Mouse (Mus musculus) cerebellum, adult 18-20 months (tissue): Measurements from ENCODE around the gene Rab1b.
"Not testable (repeated sequence)": the region's sequence is repeated elsewhere in the genome, so short reads cannot be mapped to it uniquely, and the experiment has no call there.

Experiments
- DNase-seq, 2 experiments: peaks; one replicate each; pipeline ENCODE4 v3.0.0; 2021

Gene Rab1b

DNA sequence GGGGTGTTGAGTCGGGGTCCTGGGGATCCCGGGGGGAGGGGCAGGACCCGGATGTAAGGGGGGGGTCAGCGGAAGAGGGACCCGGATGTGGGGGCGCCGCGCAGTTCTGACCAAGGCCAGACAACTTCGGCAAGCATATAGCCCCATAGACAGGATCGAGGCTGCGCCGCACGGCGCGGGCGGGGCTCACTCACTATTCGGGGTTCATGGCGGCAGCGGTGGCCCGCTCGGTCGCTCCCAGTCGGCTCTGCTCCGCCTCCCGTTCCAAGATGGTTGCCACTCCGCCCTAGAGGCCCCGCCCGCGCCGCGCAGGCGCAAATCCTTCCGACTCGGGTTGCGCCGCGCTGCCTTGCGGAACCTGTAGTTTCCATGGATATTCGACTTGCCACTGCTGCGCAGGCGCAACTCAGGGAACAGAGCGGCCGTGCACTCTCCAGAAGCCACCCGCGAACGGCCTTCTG is at the start of gene Rab1b:
Gene Rab1b, minus strand, starts transcription at position 342 of the 461 bp plus-strand sequence.
- DNase-seq, result peak; percentile 98 to 99

- DNase-seq, result no peak
These were observed 45.4 kb upstream of the Rab1b start for GRCm38 (mm10) chr19:5152261-5152660.

- peak; percentile 26 to 40 for DNase-seq
These were observed 44.9 kb upstream of the Rab1b start for GRCm38 (mm10) chr19:5151741-5152140.

DNA sequence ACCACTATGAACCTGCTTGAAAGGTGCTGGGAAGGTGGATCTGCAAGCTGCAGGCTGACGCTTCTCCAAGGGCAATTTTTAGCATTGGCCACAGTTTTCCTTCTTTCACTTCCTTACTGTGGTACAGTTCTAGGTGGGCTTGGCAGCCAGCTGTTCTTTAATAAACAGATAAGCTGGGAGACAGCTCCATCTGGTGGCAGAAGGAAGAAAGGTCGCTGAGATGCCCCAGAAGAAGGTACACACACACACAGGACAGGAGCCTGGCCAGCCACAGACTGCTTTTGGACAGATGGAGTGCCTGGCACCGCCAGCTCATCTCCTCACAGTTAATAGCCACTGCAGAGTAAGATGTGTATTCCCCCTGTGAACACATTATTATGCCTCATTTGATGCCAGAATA is 44.5 kb upstream of the Rab1b start:
- peak; percentile 87 to 88 for DNase-seq

- peak; percentile 56 to 58 for DNase-seq
These were observed 43.5 kb upstream of the Rab1b start for GRCm38 (mm10) chr19:5150358-5150757.

- not testable (repeated sequence) for DNase-seq
These were observed 42.2 kb upstream of the Rab1b start for GRCm38 (mm10) chr19:5149041-5149440.

DNA sequence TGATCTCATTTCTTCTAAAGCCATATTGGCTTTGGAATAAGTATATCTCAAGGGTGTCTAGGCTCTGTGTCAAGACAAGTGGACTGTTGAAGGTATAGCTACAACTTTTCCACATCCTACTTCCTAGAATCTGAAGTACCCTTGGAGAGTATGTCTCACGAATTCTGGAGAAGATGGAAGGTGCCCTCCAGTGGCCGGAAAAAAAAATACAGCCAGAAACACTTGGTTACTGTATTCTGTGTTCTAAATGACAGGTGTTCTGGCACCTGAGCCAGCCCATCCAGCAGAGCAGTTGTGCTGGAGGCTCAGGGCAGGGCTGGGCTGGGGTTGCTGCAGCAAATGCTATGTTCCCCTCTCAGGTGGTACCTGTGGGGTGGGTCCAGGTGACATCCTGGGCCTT is 32.8 kb upstream of the Rab1b start:
- DNase-seq, result peak; percentile 82 to 86

GRCm38 (mm10) chr19:5131237-5131636 is 24.4 kb upstream of the Rab1b start:
- no peak for DNase-seq

- no peak for DNase-seq
These were observed 22.9 kb upstream of the Rab1b start for GRCm38 (mm10) chr19:5129770-5130169.

DNA sequence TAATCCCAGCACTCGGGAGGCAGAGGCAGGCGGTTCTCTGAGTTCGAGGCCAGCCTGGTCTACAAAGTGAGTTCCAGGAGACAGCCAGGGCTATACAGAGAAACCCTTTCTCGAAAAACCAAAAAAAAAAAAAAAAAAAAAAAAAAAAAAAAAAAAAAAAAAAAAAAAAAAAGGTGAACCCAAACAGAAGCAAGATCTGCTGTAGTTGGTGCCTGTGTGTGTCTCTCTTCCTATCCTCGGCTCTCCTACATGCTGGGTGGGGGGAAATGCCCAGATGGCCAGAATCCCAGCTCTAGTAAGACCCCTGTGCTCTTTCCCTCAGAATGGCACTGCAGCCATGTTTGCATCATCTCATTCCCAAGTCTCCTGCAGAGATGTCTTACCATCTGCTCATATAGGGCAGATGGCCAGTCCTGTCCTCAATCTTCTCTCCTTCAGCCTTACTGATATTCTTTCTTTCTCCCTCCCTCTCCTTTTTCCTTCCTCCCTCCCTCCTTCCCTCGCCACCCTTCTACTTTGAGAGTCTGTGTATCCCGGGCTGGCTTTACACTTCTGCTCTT is 17.3 kb upstream of the Rab1b start:
- DNase-seq, result peak; percentile 62 to 66

- DNase-seq, result no peak
These were observed 16.4 kb upstream of the Rab1b start for GRCm38 (mm10) chr19:5123241-5123640.

DNA sequence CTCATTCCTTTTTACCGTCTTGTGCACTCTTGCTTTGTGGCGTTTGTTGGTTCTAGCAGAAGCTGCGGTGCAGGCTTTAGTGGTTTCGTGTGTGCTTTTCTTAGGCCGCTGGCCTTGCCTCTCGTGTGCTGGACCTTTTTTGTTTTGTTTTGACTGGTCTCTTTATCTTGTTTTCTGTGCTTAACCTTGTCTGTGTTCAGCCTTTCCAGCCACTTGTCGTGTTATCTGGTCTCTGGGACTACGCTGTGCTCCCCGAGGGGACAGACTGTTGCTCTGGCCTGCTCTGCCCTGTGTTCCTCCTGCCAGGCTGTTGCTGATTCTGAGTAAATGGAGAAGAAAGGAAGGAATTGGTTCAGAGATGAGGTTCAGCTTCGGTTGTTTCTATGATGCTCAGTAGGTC is 15.6 kb upstream of the Rab1b start:
- no peak for DNase-seq

DNA sequence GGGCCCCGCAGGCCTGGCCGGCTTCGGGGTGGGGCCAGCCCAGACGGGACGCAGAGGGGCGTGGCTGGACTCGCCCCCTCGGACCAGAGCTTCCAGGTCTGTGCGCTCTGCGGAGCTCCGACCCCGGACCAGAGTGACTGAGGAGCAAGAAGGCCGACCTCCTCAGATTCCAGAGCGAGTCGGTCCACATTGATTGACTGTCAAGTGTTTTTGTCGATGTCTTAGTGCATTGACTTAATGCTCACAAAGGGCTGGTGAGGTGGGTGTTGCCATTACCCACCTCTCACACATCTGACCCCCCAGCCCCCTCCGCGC is 11.5 kb upstream of the Rab1b start, which contains the start of gene Klc2:
Gene Klc2, minus strand, starts transcription at position 177 of the 315 bp plus-strand sequence.
- no peak for DNase-seq

GRCm38 (mm10) chr19:5117494-5118383 is 10.9 kb upstream of the Rab1b start:
- DNase-seq, result peak; percentile 91 to 95

DNA sequence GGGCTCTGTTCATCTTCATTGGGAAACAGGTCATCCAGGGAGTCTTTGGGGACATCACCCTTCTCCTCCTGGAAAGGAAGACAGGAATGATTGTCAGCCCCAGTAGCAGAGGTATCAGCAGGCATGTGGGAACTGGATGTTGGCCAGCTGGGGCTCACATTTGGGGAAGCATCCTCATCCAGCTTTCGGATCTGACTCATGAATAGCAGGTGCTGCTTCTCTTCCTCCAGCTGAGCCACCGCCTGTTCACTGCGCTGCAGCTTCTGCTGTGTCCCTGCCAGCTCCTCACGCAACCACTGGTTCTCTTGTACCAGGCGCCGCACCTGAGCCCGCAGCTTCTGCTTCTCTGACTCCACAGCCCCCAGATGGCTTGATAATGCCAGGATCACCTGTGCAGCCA is 6.9 kb upstream of the Rab1b start:
- DNase-seq, result peak; percentile 41 to 54

DNA sequence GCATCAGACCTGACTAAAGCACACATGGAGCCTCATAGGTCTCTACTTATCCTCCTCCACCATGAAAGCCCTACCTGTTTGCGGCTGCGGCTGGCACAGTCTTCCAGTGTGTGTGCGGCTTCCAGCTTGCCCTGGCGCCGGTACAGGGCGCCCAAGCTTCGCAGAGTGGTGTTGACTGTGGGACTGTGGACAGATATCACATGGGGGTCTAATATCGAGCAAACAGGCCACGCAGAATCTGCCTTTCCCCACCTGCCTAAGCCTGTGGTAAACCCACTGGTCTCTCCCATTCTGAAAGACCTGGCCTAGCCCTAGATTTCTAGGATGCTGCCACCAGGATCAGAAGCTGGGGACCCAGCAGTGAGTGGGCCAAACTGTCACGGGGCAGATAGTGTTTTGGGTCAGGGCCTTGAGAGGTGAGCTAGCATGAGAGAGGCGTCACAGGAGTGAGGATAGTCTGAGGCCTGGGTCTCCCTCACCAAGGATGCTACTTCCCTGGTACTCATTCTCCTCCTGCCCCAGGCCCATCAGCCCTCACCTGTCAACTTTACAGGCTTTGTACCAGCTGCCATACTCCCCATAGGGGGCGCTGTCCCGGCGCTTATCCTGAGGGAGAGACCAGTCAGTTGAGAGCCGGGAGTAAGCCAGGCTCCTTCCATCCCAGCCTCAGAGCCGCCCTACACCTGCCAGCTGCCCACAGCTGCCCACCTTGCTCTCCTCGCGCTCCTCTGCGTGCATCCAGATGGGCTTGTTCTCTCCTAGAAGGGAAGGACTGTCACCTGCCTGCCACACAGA is 3.0 kb upstream of the Rab1b start:
- DNase-seq, result peak; percentile 46 to 61

DNA sequence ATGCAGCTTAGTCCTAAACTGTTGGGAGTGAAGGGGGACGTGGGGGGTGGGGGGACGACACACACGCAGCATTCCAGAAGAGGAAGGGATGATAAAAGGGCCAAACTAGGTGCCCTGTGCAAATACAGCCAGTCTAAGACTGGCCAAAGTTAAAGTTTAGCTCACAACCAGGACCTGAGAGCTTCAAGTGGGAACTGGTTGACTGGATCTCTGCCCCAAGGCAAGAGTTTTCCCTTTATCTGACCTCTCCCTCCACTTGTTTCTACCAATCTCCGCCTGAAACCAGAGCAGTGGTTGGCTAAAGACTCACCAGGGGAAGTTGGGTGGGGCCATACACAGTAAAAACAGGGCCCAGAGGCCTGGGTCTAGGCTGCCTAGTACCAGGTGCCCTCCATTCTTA is 1.8 kb upstream of the Rab1b start:
- DNase-seq, result no peak

DNA sequence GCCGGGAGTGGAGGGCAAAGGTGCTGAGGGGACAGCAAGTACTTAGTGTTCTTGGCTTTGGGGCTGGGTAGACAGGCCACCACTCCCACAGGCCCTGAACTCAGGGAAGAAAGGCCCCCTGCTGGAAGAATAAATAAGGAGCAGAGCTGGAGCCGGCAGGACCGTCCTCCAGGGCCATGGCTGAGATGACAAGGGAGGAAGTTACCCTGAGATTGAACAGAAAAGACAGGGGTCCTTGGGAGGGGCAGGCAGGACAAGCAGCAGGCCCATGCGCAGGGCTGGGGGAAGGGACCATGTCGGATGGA is 1.4 kb upstream of the Rab1b start:
- peak in 1 of 2 experiments; percentile 35 for DNase-seq

DNA sequence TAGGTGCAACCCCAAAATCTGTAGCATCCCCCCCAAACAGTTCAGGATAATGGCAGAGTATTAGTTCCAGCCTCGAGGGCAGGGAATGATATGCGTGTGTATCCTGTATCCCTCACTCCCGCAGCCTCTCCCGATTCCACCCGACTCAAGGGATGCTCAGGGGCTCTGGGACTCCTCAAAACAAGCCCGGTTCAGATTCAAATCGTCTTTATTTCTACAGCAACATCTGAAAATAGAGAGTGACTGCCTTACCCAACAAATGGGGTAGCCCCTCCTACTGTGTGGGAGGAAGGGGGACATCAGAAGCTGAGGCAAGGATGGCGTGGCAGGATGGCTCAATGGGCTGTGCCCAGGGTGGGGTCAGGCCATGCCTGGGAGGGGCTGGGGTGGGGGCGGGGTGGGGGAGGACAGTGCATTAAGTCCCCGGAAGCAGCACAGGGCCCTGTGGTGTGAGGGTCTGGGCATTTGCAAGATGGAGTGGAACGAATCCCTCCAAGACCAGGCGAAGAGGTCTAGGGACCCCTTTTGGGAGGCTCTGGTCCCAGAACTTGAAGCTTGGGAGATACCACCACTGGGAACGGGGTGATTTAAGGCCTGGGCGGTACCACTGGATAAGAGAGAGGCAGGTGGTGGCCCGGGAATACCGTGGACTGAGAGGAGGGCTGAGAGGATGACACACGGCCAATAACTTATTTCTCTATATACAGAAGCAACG is 841 bp upstream of the Rab1b start:
- DNase-seq, result peak in 1 of 2 experiments; percentile 35

DNA sequence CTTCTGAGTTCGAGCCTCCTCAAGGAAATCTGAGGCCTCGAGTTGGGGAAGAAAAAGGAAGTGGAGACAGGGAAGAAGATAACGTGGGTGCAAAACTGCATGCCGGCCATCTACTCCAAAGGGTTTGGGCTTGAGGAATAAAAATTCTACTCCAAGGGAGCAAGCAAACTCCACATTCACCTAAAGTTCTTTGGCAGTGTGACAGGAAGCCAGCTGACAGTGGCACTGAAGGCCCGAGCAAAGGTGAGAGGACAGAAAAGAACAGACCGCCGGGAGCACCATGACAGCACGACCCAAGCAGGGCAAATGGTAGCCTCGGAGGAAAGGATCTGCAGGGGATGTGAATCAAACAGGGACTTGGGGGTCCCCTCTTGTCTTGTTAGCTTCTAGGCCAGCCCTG is 798 bp downstream of the Rab1b start:
- no peak for DNase-seq

DNA sequence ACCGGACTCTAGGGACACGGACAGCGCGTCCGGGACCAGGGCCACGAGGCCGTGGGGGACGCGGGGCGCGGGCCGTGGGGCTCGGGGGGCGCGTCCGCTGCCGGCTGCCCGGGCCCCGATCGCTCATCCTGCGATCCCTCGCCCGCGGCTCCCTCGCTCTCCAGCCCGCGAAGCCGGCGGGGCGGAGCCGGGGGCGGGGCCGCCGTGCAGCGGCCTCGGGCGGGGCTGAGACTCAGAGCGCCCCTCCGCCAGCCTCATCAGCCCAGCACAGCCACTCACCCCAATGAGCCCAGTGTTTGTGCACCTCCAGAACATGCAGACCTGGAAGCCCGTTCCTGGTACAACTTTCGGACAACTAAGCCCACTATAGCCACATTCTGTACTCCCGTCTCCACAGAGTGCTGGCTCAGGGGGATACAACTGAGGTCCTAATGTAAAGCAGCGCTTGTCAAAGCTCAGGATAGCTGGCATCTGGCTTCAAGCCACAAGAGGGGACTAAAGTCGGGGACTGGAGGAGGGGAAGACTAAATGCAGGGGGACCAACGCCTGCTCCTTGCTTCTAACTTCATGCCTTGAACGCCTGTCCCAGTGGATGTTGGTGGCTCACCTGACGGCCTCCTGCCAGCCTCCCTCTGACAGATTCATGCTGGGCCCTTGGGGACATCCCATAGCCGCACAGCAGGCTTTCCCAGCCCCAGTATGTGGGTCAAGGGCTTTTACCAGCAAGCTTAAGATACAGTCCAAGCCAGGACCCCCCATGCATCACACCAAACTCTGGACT is 8.3 kb downstream of the Rab1b start, which contains the start of gene Cnih2:
Gene Cnih2, minus strand, starts transcription at position 159 of the 781 bp plus-strand sequence.
- DNase-seq, result peak; percentile 76 to 85
